Mouse (Mus musculus): ENCODE measurements around the gene Ipo9. TPM values are rescaled to one million over a fixed set of nuclear protein-coding genes. Genes with fewer than 3 reads are reported as not detected.
A peak's percentile ranks its signal among the peaks of the same experiment; 100 is the strongest.

Ipo9 gene
- polyA plus RNA-seq, 1 experiment = 0.55 TPM

GRCm38 (mm10) chr1:135441861-135442260 is 11.6 kb upstream of the Ipo9 start:
- no peak overlapping the region for H3K4me3 ChIP-seq (replicated peaks)
- no peaks in the 10 kb centered on the region for H3K4me1 ChIP-seq (ENCODE audit: control insufficient read depth)
- no peaks in the 10 kb centered on the region for H3K9me3 ChIP-seq (ENCODE audit: control insufficient read depth, low read length)
- H3K36me3 ChIP-seq (ENCODE audit: control insufficient read depth) = no peaks in the 10 kb centered on the region
- no peaks in the 10 kb centered on the region for H3K27me3 ChIP-seq (ENCODE audit: control insufficient read depth)
- no peak for TF ChIP-seq TAL1 (IDR thresholded peaks at IDR 0.05; ENCODE audit: low read length)
- TF ChIP-seq GATA1 (IDR thresholded peaks at IDR 0.05; ENCODE audit: low read length) = no peak

GRCm38 (mm10) chr1:135440986-135441385 is 10.7 kb upstream of the Ipo9 start:
- H3K4me1 ChIP-seq (ENCODE audit: control insufficient read depth) = no peaks in the 10 kb centered on the region
- H3K4me3 ChIP-seq (replicated peaks) = no peak overlapping the region
- H3K9me3 ChIP-seq (ENCODE audit: control insufficient read depth, low read length) = no peaks in the 10 kb centered on the region
- TF ChIP-seq TAL1 (IDR thresholded peaks at IDR 0.05; ENCODE audit: low read length) = no peak
- TF ChIP-seq GATA1 (IDR thresholded peaks at IDR 0.05; ENCODE audit: low read length) = no peak
- no peaks in the 10 kb centered on the region for H3K27me3 ChIP-seq (ENCODE audit: control insufficient read depth)
- no peaks in the 10 kb centered on the region for H3K36me3 ChIP-seq (ENCODE audit: control insufficient read depth)

- Histone ChIP-seq H3K9me3 (ENCODE audit: control insufficient read depth, low read length) (no peaks in the 10 kb centered on the region), H3K27me3 (ENCODE audit: control insufficient read depth) (no peaks in the 10 kb centered on the region), H3K4me3 (replicated peaks) (no peak overlapping the region), H3K36me3 (ENCODE audit: control insufficient read depth) (no peaks in the 10 kb centered on the region), H3K4me1 (ENCODE audit: control insufficient read depth) (peaks cover 4% of the 10 kb centered on the region)
- TF ChIP-seq TAL1 (IDR thresholded peaks at IDR 0.05; ENCODE audit: low read length) = no peak
- TF ChIP-seq GATA1 (IDR thresholded peaks at IDR 0.05; ENCODE audit: low read length) = no peak
Measured at GRCm38 (mm10) chr1:135438801-135439200, 8.5 kb upstream of the Ipo9 start.

GRCm38 (mm10) chr1:135435823-135436222 is 5.5 kb upstream of the Ipo9 start:
- no peaks in the 10 kb centered on the region for H3K27me3 ChIP-seq (ENCODE audit: control insufficient read depth)
- H3K9me3 ChIP-seq (ENCODE audit: control insufficient read depth, low read length) = no peaks in the 10 kb centered on the region
- peaks cover 15% of the 10 kb centered on the region for H3K4me1 ChIP-seq (ENCODE audit: control insufficient read depth)
- H3K4me3 ChIP-seq (replicated peaks) = no peak overlapping the region
- no peaks in the 10 kb centered on the region for H3K36me3 ChIP-seq (ENCODE audit: control insufficient read depth)
- TF ChIP-seq TAL1 (IDR thresholded peaks at IDR 0.05; ENCODE audit: low read length) = no peak
- no peak for TF ChIP-seq GATA1 (IDR thresholded peaks at IDR 0.05; ENCODE audit: low read length)

- Histone ChIP-seq H3K36me3 (ENCODE audit: control insufficient read depth) (peaks cover 20% of the 10 kb centered on the region), H3K4me1 (ENCODE audit: control insufficient read depth) (peaks cover 36% of the 10 kb centered on the region), H3K27me3 (ENCODE audit: control insufficient read depth) (no peaks in the 10 kb centered on the region), H3K9me3 (ENCODE audit: control insufficient read depth, low read length) (no peaks in the 10 kb centered on the region), H3K4me3 (replicated peaks) (peak overlapping the region; percentile 99)
- TF ChIP-seq TAL1 (IDR thresholded peaks at IDR 0.05; ENCODE audit: low read length) (no peak), GATA1 (IDR thresholded peaks at IDR 0.05; ENCODE audit: low read length) (no peak)
Measured at GRCm38 (mm10) chr1:135430669-135431017, 344 bp upstream of the Ipo9 start.

GRCm38 (mm10) chr1:135427390-135427789 is 2.9 kb downstream of the Ipo9 start:
- H3K36me3 ChIP-seq (ENCODE audit: control insufficient read depth) = peaks cover 50% of the 10 kb centered on the region
- no peaks in the 10 kb centered on the region for H3K9me3 ChIP-seq (ENCODE audit: control insufficient read depth, low read length)
- peaks cover 32% of the 10 kb centered on the region for H3K4me1 ChIP-seq (ENCODE audit: control insufficient read depth)
- TF ChIP-seq TAL1 (IDR thresholded peaks at IDR 0.05; ENCODE audit: low read length) (no peak), GATA1 (IDR thresholded peaks at IDR 0.05; ENCODE audit: low read length) (no peak)
- H3K4me3 ChIP-seq (replicated peaks) = no peak overlapping the region
- H3K27me3 ChIP-seq (ENCODE audit: control insufficient read depth) = no peaks in the 10 kb centered on the region

- Histone ChIP-seq H3K4me1 (ENCODE audit: control insufficient read depth) (peaks cover 28% of the 10 kb centered on the region), H3K36me3 (ENCODE audit: control insufficient read depth) (peaks cover 53% of the 10 kb centered on the region), H3K4me3 (replicated peaks) (no peak overlapping the region), H3K27me3 (ENCODE audit: control insufficient read depth) (no peaks in the 10 kb centered on the region), H3K9me3 (ENCODE audit: control insufficient read depth, low read length) (no peaks in the 10 kb centered on the region)
- TF ChIP-seq GATA1 (IDR thresholded peaks at IDR 0.05; ENCODE audit: low read length) = no peak
- no peak for TF ChIP-seq TAL1 (IDR thresholded peaks at IDR 0.05; ENCODE audit: low read length)
Measured at GRCm38 (mm10) chr1:135426645-135427044, 3.7 kb downstream of the Ipo9 start.

- Histone ChIP-seq H3K27me3 (ENCODE audit: control insufficient read depth) (no peaks in the 10 kb centered on the region), H3K36me3 (ENCODE audit: control insufficient read depth) (peaks cover 80% of the 10 kb centered on the region), H3K4me1 (ENCODE audit: control insufficient read depth) (no peaks in the 10 kb centered on the region; the same call in 1 of the 2 replicates), H3K4me3 (replicated peaks) (no peak overlapping the region), H3K9me3 (ENCODE audit: control insufficient read depth, low read length) (no peaks in the 10 kb centered on the region)
- TF ChIP-seq TAL1 (IDR thresholded peaks at IDR 0.05; ENCODE audit: low read length) = no peak
- no peak for TF ChIP-seq GATA1 (IDR thresholded peaks at IDR 0.05; ENCODE audit: low read length)
Measured at GRCm38 (mm10) chr1:135422772-135423171, 7.5 kb downstream of the Ipo9 start.

- Histone ChIP-seq H3K4me1 (ENCODE audit: control insufficient read depth) (no peaks in the 10 kb centered on the region), H3K36me3 (ENCODE audit: control insufficient read depth) (peaks cover 91% of the 10 kb centered on the region), H3K4me3 (replicated peaks) (no peak overlapping the region), H3K9me3 (ENCODE audit: control insufficient read depth, low read length) (no peaks in the 10 kb centered on the region), H3K27me3 (ENCODE audit: control insufficient read depth) (no peaks in the 10 kb centered on the region)
- TF ChIP-seq GATA1 (IDR thresholded peaks at IDR 0.05; ENCODE audit: low read length) (no peak), TAL1 (IDR thresholded peaks at IDR 0.05; ENCODE audit: low read length) (no peak)
Measured at GRCm38 (mm10) chr1:135413996-135414395, 16.3 kb downstream of the Ipo9 start.

GRCm38 (mm10) chr1:135412130-135412529 is 18.2 kb downstream of the Ipo9 start:
- Histone ChIP-seq H3K9me3 (ENCODE audit: control insufficient read depth, low read length) (no peaks in the 10 kb centered on the region), H3K4me1 (ENCODE audit: control insufficient read depth) (no peaks in the 10 kb centered on the region), H3K36me3 (ENCODE audit: control insufficient read depth) (peaks cover 88% of the 10 kb centered on the region), H3K4me3 (replicated peaks) (no peak overlapping the region), H3K27me3 (ENCODE audit: control insufficient read depth) (no peaks in the 10 kb centered on the region)
- no peak for TF ChIP-seq TAL1 (IDR thresholded peaks at IDR 0.05; ENCODE audit: low read length)
- TF ChIP-seq GATA1 (IDR thresholded peaks at IDR 0.05; ENCODE audit: low read length) = no peak

Measured in erythroblast, embryonic 14.5 days (primary cell).